Mouse (Mus musculus): ENCODE data around the gene Rpl3l. TPM values are rescaled to one million over a fixed set of nuclear protein-coding genes. Genes with fewer than 3 reads are reported as not detected.
A peak's percentile ranks its signal among the peaks of the same experiment; 100 is the strongest.

Gene Rpl3l
- total RNA-seq, 2 experiments from 2014 or later = 186 to 197 TPM

DNA sequence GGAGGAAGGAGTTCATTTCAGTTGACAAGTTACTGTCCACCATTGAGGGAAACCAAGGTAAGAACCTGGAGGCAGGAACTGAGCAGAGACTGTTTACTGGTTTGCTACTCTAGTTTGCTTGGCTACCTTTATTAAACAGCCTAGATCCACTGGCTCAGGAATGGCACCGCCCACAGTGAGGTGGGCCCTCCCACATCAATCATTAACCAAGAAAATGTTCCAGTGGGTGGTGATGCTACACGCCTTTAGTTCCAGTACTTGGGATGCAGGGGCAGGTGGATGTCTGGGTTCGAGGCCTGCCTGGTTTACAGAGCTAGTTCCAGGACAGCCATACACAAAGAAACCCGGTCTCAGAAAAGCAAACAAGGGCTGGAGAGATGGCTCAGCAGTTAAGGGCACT is 10.6 kb downstream of the Rpl3l start:
- intact Hi-C loops (cut with DNase I) = no loop called here

DNA sequence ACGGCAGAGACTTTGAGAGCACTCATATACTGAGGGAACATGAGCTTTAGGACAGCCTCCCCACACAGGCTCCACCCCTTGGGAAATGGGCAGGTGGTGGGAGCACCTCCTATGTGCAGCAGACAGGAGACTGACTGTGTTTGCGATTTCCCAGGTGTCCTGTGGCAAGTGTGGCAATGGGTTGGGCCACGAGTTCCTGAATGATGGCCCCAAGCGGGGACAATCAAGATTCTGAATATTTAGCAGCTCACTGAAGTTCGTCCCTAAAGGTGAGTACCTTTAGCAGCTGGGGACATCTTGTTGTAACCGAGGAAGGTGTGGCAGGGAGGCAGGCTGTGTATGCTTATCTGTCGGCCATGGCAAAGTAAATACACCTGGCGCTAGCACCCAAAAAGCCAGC is 12.3 kb downstream of the Rpl3l start:
- DNase-seq = no peak
- intact Hi-C loops (cut with DNase I) = no loop called here

More for the DNA sequence above, 10.6 kb downstream of the Rpl3l start:
- DNase-seq = no peak

DNA sequence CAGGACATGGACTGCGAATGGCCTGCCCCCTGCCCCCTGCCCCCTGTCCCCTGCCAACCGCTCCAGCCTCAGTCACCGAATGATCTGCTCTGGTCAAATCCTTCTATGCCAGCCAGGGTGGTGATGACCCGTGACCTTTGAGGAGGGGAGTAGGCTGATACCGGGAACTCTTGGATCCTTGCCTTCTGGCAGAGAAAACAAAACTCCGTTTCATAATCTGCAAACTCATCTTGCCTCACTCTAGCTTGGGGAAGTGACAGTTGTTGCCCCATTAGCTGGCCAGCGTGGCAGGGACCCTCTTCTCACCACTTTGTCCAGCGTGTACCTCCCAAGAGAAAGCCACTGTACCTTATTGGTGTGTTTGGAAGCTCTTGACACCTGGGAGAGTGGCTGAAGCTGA is 14.7 kb downstream of the Rpl3l start:
- DNase-seq = no peak
- intact Hi-C loops (cut with DNase I) = no loop called here

DNA sequence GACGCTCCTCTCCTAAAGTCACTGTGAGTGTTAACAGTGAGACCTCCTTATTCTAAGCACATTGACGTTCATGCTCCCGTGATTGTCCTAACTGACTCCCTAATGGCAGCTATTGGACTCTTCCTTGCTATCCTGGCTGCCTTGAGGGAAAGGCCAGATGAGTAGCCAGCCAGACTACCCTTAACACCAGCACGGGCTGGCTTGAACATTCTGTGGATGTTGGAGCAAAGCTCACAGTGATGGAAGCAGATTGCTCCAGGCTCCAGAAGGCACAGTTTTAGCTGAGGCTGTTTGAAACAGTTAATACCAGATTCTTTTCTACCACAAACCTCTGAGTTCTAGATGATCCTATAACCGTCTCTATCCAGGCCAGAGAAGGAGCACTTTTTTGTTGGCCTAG is 16.3 kb downstream of the Rpl3l start:
- intact Hi-C loops (cut with DNase I) = loop anchor here (2.0 kb wide), 1 partner anchor 137 kb away; no protein-coding TSS in a partner anchor

DNA sequence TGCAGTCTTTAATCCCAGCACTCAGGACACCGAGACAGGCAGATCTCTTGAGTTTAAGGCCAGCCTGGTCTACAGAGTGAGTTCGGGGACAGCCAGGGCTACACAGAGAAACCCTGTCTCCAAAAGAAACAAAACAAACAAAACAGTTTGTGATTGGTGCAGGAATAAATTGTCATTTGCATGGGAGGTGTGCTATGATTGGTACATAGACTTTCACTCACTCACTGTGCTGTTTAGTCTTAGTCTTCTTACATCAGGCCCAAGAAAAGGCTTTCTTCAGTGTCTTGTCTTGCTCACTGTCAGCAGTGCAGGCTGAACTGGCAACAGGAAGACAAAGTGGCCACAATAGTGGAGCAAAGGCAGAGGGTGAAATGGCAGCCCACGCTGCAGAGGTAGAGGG is 16.8 kb downstream of the Rpl3l start:
- intact Hi-C loops (cut with DNase I) = loop anchor here (2.0 kb wide), 1 partner anchor 136 kb away; no protein-coding TSS in a partner anchor
- no peak for DNase-seq

More for the DNA sequence above, 16.3 kb downstream of the Rpl3l start:
- no peak for DNase-seq

DNA sequence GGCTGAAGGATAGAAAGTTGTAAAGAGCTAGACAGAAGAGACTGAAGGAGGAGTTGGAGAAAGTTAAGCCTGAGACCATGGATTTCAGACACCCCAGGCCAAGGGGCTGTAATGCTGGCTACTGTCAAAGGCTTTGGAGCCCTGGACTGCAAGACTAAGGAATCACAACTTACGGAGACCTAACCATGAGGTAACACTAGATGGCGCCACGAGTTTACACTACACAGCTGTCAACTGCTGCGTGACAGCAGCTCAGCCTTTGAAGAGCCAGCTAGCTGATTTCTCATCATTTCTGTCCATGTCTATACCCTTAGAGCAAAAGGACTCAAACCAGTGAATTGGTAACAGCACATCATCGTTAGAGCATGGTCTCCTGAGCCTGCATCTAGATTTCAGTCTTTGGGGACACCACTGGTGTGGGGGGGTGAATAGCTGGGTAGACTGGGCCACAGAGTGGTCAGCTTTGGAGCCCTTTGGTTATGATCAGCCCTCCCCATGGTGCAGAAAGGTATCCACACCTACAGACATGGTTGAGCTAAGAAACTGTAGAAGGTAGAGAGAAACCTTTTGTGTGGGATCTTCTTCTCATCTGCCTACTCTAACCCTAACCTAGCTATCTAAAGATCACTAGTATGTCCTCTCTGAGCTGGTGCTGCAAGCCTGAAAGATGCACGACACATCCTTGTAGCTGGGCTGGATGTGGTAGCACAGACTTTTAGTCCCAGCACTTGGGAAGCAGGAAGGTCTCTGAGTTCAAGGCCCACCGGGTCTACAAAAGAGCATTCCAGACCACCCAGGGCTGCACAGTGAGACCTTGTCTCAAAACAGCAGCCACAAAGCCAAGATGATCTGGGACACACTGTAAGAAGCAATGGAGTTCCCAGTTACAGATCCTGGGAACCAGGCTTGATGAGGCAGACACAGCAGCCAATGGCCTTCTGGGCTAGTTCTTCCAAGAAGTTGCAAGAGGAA is 18.2 kb downstream of the Rpl3l start:
- intact Hi-C loops (cut with DNase I) = loop anchor here (1.0 to 2.0 kb wide), 2 partner anchors 71 to 135 kb away; no protein-coding TSS in a partner anchor
- peak; percentile 81 to 91 for DNase-seq

DNA sequence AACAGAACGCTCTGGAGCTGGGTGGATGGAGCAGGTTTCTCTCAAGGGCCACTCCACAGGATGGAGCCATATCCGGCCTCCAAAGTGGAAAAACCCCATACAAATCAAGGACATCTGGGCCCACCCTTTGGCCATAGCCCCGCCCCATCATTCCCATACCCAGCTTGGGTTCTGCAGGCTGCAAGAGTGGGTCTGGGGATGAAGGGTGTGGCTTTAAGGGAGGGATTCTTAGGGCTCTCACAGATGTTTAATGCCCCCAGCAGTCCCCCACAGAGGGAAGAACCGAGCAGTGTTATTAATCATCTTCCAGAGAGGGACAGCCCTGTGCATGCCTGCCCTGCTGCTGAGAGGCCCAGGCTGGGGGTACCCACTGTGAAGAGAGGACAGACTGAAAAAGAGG is 19.4 kb downstream of the Rpl3l start:
- DNase-seq = no peak
- intact Hi-C loops (cut with DNase I) = no loop called here

DNA sequence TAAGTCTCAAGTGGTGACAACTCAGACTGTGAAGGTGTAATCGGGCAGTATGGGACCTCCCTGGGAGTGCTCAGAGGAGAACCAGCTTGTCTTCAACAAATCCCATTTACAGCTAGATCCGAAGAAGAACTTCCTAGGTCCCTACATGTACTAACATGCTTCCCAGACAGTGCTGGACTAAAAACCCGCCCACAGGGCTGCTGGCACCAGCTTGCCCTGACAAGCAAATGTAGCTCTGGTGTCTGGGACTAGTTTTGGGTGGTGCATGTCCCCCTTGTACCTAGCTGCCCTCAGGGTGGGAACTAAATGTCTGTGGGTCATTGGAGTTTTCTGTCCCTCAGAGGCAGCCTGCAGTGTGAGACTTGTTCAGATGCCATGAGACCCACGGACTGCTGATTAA is 23.9 kb downstream of the Rpl3l start:
- DNase-seq = no peak
- intact Hi-C loops (cut with DNase I) = no loop called here

DNA sequence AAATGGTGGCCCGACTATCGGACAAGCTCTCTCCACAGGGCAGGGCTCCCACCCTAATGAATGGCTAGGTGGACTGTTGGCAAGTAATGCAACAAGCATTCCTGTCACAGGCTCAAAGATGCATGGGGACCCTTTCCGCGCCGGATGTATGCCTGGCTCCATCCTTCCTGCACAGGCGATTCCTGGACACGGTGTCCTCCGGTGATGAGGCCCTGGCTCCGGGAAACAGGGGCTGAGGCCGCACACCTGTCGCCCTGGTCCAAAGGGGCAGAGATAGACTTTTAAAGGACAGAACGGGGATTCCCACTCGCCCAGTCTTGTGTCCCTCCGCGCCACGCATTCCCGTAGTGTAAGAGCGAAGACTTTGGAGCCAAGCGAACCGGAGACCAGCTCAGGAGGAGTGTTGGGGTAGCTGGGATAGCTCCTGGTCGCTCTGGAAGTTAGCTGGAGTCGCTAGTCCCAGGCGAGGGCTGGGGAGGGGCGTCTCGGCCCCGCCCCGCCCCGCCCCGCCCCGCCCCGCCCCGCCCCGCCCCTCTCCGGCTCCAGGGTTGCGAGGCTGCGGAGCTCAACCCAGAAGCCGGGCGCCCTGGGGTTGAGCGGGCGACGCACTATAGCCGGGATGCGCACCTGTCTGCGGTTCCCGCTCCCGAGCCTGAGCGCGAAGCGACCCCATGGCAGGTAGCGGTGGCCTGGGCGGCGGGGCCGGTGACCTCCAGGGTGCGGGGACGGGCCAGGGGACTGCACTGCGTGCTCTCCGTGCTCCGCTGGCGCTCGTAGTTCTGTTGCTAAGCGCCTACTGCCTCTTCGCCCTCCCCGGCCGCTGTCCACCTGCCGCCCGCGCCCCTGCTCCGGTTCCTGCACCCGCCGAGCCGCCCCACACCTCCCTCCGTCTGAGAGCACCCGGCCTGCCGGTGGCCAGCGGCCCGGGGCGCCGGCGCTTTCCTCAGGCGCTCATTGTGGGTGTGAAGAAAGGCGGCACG is 25.1 kb downstream of the Rpl3l start, which contains the start of gene Hs3st6:
TSS of gene Hs3st6 (plus strand) at position 574 of the 980 bp plus-strand sequence.
- intact Hi-C loops (cut with DNase I) = no loop called here
- no peak for DNase-seq

DNA sequence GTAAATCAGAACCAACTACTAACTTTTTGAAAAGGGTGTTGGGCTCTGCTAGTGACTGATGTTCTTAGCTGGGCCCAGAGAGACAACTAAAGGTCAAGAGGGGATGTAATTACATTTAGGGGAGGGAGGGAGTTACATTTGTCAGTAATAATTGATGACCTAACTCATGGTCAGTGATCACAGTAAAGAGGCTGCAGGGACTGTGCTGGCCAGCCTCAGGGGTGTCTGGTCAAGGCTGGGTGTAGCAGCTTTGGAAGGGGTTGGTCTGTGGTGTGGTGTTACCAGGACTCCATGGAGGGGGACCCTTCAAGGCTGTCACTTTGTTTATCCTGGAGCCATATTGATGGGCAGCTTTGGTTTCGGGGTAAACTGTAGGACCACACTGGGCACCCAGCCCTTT is 29.8 kb downstream of the Rpl3l start:
- no peak for DNase-seq
- intact Hi-C loops (cut with DNase I) = no loop called here

DNA sequence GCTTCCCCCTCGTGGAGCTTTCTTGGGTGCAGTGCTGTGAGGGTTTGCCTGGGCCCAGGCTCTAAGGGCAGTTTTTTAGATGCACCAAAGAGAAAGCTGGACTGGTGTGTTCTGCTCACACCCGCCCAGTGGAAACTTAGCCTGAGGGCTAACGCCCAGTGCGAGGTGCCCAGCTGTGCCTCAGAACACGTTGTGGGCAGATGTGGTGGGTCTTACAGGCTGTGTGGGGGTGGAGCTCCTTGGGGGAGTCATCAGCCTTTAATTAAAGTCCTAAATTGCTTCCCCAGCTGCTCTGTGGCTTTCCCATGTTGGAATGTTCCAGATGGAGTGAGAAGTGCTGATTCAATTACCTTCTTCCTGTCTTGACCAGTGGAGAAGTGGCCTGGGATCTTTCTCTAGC is 33.5 kb downstream of the Rpl3l start:
- no peak for DNase-seq
- intact Hi-C loops (cut with DNase I) = no loop called here

DNA sequence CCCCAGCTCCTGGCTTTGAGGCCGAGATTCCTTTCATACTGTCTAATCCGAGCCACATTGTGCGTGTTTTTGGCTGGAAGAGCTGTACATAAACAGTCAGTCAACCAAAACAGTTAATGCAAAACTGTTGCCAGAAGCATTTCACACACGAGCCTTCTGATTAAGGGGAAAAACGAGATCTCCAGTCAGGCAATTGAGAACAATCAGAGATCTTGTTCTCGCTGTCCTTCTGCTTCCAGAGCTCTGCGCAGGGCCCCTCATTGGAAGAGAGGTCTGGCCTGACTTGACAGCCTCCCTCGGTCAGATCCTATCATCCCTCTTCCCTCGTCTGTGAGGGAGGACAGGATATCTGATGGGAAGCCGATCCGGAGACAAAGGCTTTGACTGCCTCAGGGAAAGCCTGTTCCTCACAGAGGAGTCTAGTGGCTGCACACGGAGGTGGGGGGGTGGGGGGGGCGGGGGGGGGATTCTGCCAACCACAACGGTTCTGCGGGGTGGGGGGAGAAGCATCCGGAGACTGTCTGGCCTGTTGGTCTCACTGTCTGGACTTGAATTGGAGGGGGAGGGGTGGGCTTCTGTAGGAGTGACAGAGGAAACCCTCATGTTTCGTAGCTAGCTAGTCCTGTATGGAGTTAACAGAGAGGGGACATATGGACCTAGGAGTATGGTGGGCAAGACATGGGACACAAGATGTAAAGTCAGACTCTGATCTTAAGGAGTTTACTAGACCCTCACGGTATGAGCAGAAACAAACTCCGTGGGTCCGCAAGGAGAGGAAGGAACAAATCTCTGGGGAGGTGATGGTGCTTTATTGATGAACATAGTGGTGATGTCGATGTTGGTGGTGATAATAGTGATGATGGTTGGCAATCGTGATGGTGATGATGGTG is 37.6 kb downstream of the Rpl3l start:
- no peak for DNase-seq
- intact Hi-C loops (cut with DNase I) = no loop called here

DNA sequence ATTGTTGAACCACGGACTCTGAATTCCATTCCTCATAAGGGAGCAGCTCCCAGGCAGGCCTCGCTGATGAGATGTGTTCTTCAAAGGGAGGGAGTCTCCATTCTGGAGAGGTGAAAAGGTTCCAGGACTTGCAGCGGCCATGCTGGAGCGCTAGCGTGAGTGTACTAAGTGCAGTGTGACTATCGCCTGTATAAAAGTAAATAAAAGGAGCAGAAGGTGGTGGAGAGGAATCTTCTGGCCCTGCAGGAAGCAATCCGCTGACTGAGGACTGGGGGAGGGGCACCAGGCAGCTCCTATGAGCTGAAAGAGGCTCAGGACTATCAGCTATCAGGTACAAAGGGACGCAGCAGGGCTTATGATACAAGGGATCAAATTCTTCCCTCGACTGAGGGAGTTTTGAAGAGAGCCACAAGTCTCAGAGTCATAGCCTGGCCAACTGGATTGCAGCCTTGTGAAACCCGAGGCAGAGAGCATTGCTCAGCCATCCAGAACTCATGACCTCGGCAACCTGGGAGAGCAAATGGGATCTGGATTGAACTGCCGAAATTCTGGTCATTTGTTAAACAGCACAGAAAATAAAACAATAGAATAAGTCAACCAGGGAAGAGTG is 38.8 kb downstream of the Rpl3l start:
- intact Hi-C loops (cut with DNase I) = no loop called here
- no peak for DNase-seq

DNA sequence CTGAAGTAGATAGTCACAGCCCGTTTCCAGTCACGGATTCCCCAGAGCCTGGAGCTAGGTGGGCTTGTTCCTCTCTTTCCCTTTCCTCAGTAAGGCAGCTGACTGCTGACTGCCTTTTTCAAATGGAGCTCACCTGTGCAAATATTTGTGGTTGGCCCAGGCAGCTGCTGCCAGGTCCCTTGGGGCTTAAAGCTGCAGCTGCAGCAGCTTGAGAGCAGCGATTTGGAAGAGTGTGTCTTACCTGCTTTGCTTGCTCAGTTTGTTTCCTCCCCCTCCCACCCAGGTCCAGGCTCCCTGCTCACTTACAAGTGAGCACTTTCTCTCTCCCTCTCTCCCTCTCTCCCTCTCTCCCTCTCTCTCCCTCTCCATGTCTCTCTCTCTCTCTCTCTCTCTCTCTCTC is 41.5 kb downstream of the Rpl3l start:
- intact Hi-C loops (cut with DNase I) = no loop called here
- DNase-seq = no peak

DNA sequence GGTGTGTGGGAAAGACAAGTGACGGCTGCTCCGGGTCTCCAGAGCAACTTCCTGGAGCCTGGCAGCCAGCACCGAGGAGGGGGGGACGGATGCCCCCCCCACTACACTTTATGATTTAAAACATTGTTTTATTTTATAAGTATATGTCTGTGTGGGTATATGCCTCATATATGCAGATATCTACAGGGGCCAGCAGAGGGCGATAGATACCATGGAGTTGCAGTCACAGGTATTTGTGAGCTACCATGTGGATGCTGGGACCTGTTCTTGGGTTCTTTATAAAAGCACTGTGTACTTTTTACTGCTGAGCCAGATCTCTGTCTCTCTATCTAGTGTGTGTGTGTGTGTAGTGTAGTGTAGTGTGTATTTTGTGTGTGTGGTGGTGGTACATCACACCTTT is 45.6 kb downstream of the Rpl3l start:
- DNase-seq = no peak
- intact Hi-C loops (cut with DNase I) = no loop called here

DNA sequence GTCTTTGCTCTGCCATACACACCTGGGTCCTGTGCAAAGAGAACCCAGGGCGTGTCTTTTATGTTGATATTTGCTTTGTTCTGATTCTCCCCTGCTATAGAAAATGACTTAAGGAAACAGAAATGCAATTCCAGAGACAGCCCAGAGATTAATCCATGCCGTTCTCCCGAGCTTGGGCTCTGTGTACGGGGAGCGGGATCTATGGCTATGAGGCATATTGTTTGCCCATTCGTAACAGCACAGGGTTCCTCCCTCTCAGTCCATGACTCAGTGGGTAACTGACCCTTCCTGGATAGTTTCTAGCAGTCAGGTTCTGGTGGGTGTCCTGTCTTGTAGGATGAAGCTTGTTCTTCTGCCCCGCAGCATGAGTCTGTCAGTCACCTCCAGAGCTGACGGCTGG is 47.6 kb downstream of the Rpl3l start:
- intact Hi-C loops (cut with DNase I) = no loop called here
- DNase-seq = no peak

DNA sequence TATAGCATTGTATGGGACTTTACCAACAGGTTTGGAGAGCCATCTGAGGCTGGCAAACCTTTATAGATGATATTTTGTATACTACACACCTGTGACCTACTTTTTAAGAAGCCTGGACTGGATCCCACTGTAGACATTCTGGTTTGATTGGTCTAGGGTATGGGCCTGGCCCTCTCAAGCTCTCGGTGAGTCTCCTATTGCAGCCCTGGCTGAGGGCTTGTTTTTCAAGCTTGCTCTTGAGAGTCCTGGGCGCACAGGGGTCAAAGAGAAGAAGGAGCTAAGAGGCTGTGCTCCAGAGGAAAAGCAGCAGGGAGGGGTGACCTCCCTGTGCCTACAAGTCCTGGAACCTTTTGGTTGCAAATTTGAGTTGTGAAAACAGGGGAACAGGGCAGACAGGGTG is 49.5 kb downstream of the Rpl3l start:
- intact Hi-C loops (cut with DNase I) = no loop called here
- no peak for DNase-seq

DNA sequence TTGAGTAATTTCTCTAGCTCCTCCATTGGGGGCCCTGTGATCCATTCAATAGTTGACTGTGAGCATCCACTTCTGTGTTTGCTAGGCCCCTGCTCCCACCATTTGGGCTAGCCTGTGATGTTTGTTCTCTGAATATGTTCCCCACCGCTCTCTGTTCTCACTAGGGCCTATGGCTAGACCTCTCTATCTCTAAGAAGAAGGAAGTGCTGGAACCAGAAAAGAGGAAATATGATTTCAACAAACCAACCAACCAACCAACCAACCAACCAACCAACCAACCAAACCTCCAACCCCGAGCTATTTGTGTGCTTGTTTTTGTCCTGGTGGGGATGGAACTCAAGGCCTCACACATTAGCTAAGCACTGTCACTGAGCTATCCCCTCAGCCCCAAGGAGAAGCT is 53.2 kb downstream of the Rpl3l start:
- intact Hi-C loops (cut with DNase I) = no loop called here
- DNase-seq = no peak
